Mouse (Mus musculus) forebrain, postnatal 0 days (tissue): ENCODE measurements at regions not wholly inside any gene's neighbourhood (a gene's known extent, or its start where the extent isn't known, plus 50 kb on each side); places are given as distances from the start of the nearest gene placed in this dataset.
"Not testable (repeated sequence)": the region's sequence is repeated elsewhere in the genome, so short reads cannot be mapped to it uniquely, and the experiment has no call there.

ENCODE experiments used
- ATAC-seq: fragments of 200-750 bp; cut with Nextera tagmentation; 2 replicates; pipeline ENCODE4 v1.8.0; 2017; ENCODE audit warnings: mild to moderate bottlenecking, moderate library complexity
- DNase-seq: peaks from one replicate; pipeline ENCODE4 v3.0.0-alpha.2; 2015
- H3K27ac ChIP-seq: fragments of 300-500 bp; sonication (generic); 2 replicates; pipeline ENCODE4 v1.5.1; 2014; ENCODE audit warnings: low read depth, mild to moderate bottlenecking, antibody characterized with exemption, low read length, moderate library complexity, mixed read lengths
- H3K27me3 ChIP-seq: fragments of 300-500 bp; sonication (generic); 2 replicates; pipeline ENCODE4 v1.6.1; 2014; ENCODE audit warnings: mild to moderate bottlenecking, low read length, mixed read lengths; ENCODE audit not compliant: insufficient read depth
- H3K36me3 ChIP-seq: fragments of 300-500 bp; sonication (generic); 2 replicates; pipeline ENCODE4 v1.6.1; 2014; ENCODE audit warnings: mild to moderate bottlenecking, moderate library complexity; ENCODE audit not compliant: insufficient read depth
- H3K4me1 ChIP-seq: fragments of 300-500 bp; sonication (generic); 2 replicates; pipeline ENCODE4 v1.6.1; 2014; ENCODE audit warnings: antibody characterized with exemption; ENCODE audit not compliant: insufficient read depth
- H3K4me2 ChIP-seq: fragments of 300-500 bp; sonication (generic); 2 replicates; pipeline ENCODE4 v1.6.1; 2014; ENCODE audit warnings: low read depth, mild to moderate bottlenecking, moderate library complexity
- H3K4me3 ChIP-seq: fragments of 300-500 bp; sonication (generic); 2 replicates; pipeline ENCODE4 v1.5.1; 2014; ENCODE audit warnings: low read depth, low read length, mixed read lengths
- H3K9ac ChIP-seq: fragments of 300-500 bp; sonication (generic); 2 replicates; pipeline ENCODE4 v1.6.1; 2014; ENCODE audit warnings: mild to moderate bottlenecking
- H3K9me3 ChIP-seq: fragments of 300-500 bp; sonication (generic); 2 replicates; pipeline ENCODE4 v1.6.1; 2016; ENCODE audit warnings: low read length
- CTCF ChIP-seq: sonication (generic); IDR thresholded peaks from 2 replicates; pipeline ENCODE4 v1.5.1; 2016; ENCODE audit warnings: antibody characterized with exemption, control low read depth, low read depth
- WGBS: fragments of 180-500 bp; shearing (Covaris S2); extraction: QIAGEN DNeasy Blood & Tissue Kit; methylation state at CpG from one replicate; pipeline ENCODE4 v1.1.7; 2014; 5-methylcytosine and 5-hydroxymethylcytosine counted together

- Histone ChIP-seq H3K9ac (no peak overlapping the region), H3K4me1 (no peaks in the 10 kb centered on the region), H3K4me3 (no peak overlapping the region), H3K27ac (no peak overlapping the region), H3K27me3 (no peaks in the 10 kb centered on the region), H3K4me2 (no peak overlapping the region), H3K36me3 (no peaks in the 10 kb centered on the region), H3K9me3 (no peaks in the 10 kb centered on the region)
- ATAC-seq: no peak
- no peak for TF ChIP-seq CTCF
- WGBS: 80% methylated on average over 1 of the region's 1 CpGs
- no peak for DNase-seq
Observed at GRCm38 (mm10) chr6:20627071-20627470, 588.2 kb upstream of the Kcnd2 start.

DNA sequence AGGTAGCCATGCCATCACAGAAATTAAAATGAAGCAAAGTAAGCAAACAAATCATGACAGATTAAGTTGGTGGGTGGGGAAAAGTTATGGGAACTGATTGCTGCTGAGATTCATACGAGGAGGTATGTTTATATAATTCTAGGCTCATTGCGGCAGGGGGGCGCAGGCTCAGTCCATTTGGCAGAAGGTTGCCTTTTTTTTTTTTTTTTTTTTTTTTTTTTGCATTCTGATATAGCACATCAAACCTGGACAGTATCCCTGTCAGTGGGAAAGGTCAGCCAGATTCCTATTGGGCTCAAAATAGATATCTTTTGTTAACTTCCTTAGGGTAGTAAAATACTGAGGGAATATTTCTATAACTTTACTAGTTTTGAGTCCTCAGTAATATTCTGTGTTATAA is 575.0 kb upstream of the Kcnd2 start:
- H3K9ac ChIP-seq: no peak overlapping the region
- WGBS: 83% methylated on average over 3 of the region's 3 CpGs
- H3K9me3 ChIP-seq: no peaks in the 10 kb centered on the region
- H3K36me3 ChIP-seq: no peaks in the 10 kb centered on the region
- no peaks in the 10 kb centered on the region for H3K27me3 ChIP-seq
- H3K4me1 ChIP-seq: no peaks in the 10 kb centered on the region
- DNase-seq (no peak), ATAC-seq (no peak)
- H3K4me2 ChIP-seq: no peak overlapping the region
- no peak overlapping the region for H3K27ac ChIP-seq
- H3K4me3 ChIP-seq: no peak overlapping the region
- no peak for TF ChIP-seq CTCF

DNA sequence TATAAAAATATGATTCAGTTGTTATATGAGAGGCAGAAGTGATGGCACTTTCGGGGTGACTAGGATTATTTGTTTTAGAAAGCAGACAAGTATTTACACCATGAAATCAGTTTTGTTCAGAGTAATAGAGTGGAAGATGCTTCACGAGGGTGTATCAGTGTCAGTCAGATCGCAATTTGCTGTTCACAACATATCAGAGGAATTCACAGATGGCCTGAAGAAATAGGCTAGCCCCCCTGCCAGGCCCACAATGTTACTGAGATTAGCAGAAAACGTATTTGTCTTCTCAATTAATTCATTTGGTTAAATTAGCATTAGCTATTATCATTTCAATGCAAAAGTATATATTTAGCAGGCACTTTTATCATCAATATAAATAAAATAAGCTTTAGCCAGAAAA is 573.9 kb upstream of the Kcnd2 start:
- H3K9me3 ChIP-seq: no peaks in the 10 kb centered on the region
- no peak overlapping the region for H3K4me2 ChIP-seq
- H3K36me3 ChIP-seq: no peaks in the 10 kb centered on the region
- H3K9ac ChIP-seq: no peak overlapping the region
- TF ChIP-seq CTCF: no peak
- 39% methylated on average over 4 of the region's 4 CpGs for WGBS
- H3K4me3 ChIP-seq: no peak overlapping the region
- ATAC-seq (no peak), DNase-seq (no peak)
- H3K27me3 ChIP-seq: no peaks in the 10 kb centered on the region
- H3K4me1 ChIP-seq: no peaks in the 10 kb centered on the region
- no peak overlapping the region for H3K27ac ChIP-seq

- Histone ChIP-seq H3K9ac (no peak overlapping the region), H3K27ac (no peak overlapping the region), H3K4me3 (no peak overlapping the region), H3K4me1 (no peaks in the 10 kb centered on the region), H3K9me3 (no peaks in the 10 kb centered on the region), H3K27me3 (no peaks in the 10 kb centered on the region), H3K36me3 (no peaks in the 10 kb centered on the region), H3K4me2 (no peak overlapping the region)
- 51% methylated on average over 2 of the region's 2 CpGs for WGBS
- DNase-seq (no peak), ATAC-seq (no peak)
- no peak for TF ChIP-seq CTCF
Observed at GRCm38 (mm10) chr6:20641851-20642250, 573.5 kb upstream of the Kcnd2 start.

DNA sequence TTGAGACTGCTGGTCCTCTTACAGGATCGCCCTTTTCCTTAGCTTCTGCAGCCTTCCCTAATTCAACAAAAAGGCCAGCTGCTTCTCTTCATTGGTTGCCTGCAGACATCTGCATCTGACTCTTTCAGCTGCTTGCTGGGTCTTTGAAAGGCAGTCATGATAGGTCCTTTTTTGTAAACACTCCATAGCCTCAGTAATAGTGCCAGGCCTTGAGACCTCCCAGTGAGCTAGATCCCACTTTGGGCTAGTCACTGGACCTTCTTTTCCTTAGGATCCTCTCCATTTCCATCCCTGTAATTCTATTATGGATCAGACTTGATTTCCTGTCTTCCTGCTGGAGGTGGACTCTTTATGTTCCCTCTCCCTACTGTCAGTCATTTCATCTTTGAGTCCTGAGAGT is 558.3 kb upstream of the Kcnd2 start:
- no peak for TF ChIP-seq CTCF
- WGBS: 93% methylated on average over 1 of the region's 1 CpGs
- H3K27me3 ChIP-seq: no peaks in the 10 kb centered on the region

GRCm38 (mm10) chr6:20673219-20673618 is 542.1 kb upstream of the Kcnd2 start:
- no peak overlapping the region for H3K4me2 ChIP-seq
- no peak overlapping the region for H3K27ac ChIP-seq
- no peaks in the 10 kb centered on the region for H3K27me3 ChIP-seq
- no peak for ATAC-seq
- WGBS: 37% methylated on average over 1 of the region's 1 CpGs
- H3K9me3 ChIP-seq: no peaks in the 10 kb centered on the region
- H3K36me3 ChIP-seq: no peaks in the 10 kb centered on the region
- no peak for TF ChIP-seq CTCF
- no peak for DNase-seq
- H3K4me3 ChIP-seq: no peak overlapping the region
- no peak overlapping the region for H3K9ac ChIP-seq
- H3K4me1 ChIP-seq: no peaks in the 10 kb centered on the region

More for the DNA sequence above, 558.3 kb upstream of the Kcnd2 start:
- no peak for DNase-seq
- no peaks in the 10 kb centered on the region for H3K9me3 ChIP-seq
- H3K4me1 ChIP-seq: no peaks in the 10 kb centered on the region
- H3K9ac ChIP-seq: no peak overlapping the region
- H3K4me2 ChIP-seq: no peak overlapping the region
- H3K4me3 ChIP-seq: no peak overlapping the region
- no peaks in the 10 kb centered on the region for H3K36me3 ChIP-seq
- H3K27ac ChIP-seq: no peak overlapping the region
- ATAC-seq: no peak

GRCm38 (mm10) chr6:20686447-20687238 is 528.7 kb upstream of the Kcnd2 start:
- not testable (repeated sequence) for H3K36me3 ChIP-seq, H3K4me3 ChIP-seq, H3K9me3 ChIP-seq, H3K27me3 ChIP-seq, DNase-seq, ATAC-seq, H3K4me1 ChIP-seq, H3K27ac ChIP-seq, H3K4me2 ChIP-seq, H3K9ac ChIP-seq
- WGBS: 63% methylated on average over 4 of the region's 4 CpGs

DNA sequence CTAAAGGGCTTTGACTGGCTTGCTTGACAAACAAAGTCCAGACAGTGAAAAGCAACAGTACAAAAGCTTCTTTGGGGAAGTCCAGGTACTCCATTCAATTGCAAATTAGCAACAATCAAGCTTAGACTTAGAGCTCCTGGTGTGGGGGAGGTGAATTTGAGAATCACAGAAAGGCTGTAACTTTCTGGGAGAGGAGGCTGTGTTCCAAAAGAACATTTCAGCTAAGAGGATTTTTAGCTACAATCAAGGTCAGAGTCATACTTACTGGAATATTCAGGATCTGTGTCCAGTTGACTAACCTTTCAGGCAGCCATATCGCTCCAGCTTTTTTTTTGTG is 528.1 kb upstream of the Kcnd2 start:
- WGBS: 27% methylated on average over 1 of the region's 1 CpGs
- not testable (repeated sequence) for ATAC-seq

More for the DNA sequence above, 528.1 kb upstream of the Kcnd2 start:
- not testable (repeated sequence) for H3K4me2 ChIP-seq, DNase-seq, H3K9me3 ChIP-seq, H3K27ac ChIP-seq, H3K4me3 ChIP-seq, H3K36me3 ChIP-seq, H3K27me3 ChIP-seq, H3K4me1 ChIP-seq, H3K9ac ChIP-seq
